ENCODE assay signal across 8 mouse cellular contexts in the genomic region with DNA sequence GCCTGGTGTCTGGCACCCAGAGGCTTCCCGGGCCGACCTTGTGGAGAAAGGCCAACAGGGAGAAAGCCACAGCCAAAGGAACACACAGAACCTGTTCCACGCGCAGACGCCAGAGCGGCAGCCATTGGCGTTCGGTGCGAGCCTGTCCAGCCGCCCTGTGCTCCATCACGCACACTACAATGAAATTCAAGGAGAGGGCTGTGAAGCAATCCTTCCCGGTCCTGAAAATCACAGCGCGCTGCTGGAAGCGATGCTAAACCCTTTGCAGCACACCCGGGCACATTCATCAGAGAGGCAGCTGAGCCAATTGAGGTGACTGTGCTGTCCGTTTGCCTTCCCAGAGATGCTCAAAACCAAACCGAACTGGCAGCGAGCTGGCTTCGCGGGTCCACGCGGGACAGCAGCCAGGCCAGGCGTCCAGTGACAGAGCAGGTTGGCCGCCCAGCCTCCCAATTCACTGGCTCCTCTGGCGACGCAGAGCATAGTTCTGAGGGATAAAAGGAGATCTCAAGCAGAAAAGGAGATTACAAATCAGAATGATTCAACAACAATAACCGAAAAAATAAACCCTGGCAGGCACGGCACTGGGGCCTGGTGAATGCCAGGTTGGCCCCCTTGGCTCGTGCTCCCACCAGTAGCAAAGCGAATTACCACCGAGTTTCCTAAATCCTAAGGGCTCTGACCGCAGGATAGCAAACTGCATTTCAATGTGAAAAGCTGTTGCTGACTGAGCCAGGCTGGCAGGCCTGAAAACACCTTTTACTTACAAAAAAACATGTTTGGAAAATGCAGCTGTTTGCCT.
A peak's percentile ranks its signal among the peaks of the same experiment; 100 is the strongest.
DNase-seq lines count a peak whose midpoint lies in the region; ATAC-seq lines count a peak whose summit lies in the region.

No protein-coding gene starts in this region.

- peak overlapping the region; percentile 33 for H3K4me3 ChIP-seq in embryonic facial prominence, embryonic 14.5 days (ENCODE audit: low read depth, low read length)
- peak overlapping the region; percentile 42 for H3K4me3 ChIP-seq in heart, embryonic 15.5 days
- H3K4me3 ChIP-seq in midbrain, embryonic 10.5 days, result peak overlapping the region; percentile 49
- H3K4me3 ChIP-seq in stomach, embryonic 16.5 days (replicated peaks; ENCODE audit: low read length), result peak overlapping the region; percentile 34

- H3K36me3 ChIP-seq in embryonic facial prominence, embryonic 14.5 days (ENCODE audit: control insufficient read depth, insufficient read depth, low read length), result no peaks in the 10 kb centered on the region
- no peaks in the 10 kb centered on the region for H3K36me3 ChIP-seq in heart, embryonic 15.5 days
- H3K36me3 ChIP-seq in midbrain, embryonic 10.5 days, result no peaks in the 10 kb centered on the region
- no peaks in the 10 kb centered on the region for H3K36me3 ChIP-seq in stomach, embryonic 16.5 days (ENCODE audit: control insufficient read depth, insufficient read depth, low read length)

- ATAC-seq in embryonic facial prominence, embryonic 14.5 days (ENCODE audit: low read depth), result peak; percentile 70
- ATAC-seq in heart, embryonic 15.5 days (replicated peaks; ENCODE audit: insufficient number of reproducible peaks, insufficient read depth, low FRiP score, low read depth), result no peak
- 0 out of 2 replicates have a peak, but pooled peaks have one; percentile 37 for ATAC-seq in stomach, embryonic 16.5 days (ENCODE audit: insufficient read depth, low FRiP score)

- H3K27ac ChIP-seq in embryonic facial prominence, embryonic 14.5 days (replicated peaks; ENCODE audit: low read depth, low read length), result no peak overlapping the region
- H3K27ac ChIP-seq in heart, embryonic 15.5 days, result no peak overlapping the region
- peak overlapping the region; percentile 42 for H3K27ac ChIP-seq in midbrain, embryonic 10.5 days (replicated peaks)
- H3K27ac ChIP-seq in stomach, embryonic 16.5 days (ENCODE audit: low read length), result no peak overlapping the region

- peak; percentile 17 for DNase-seq in ovary, postnatal 36 days (ENCODE audit: low spot score)
- no peak for DNase-seq in ovary, postnatal 14 days (ENCODE audit: low spot score)
- DNase-seq in embryonic facial prominence, embryonic 14.5 days (ENCODE audit: low spot score), result peak; percentile 53
- DNase-seq in layer of hippocampus, postnatal 14 days (ENCODE audit: low spot score in 2 of 2), result peak; percentile 32 to 64
- DNase-seq in midbrain, embryonic 10.5 days (ENCODE audit: low spot score), result peak; percentile 72
- DNase-seq in spleen, postnatal 36 days (ENCODE audit: low spot score in 2 of 2), result no peak

- 0 out of 2 replicates have a peak, but pooled peaks cover 4% of the 10 kb centered on the region for H3K9me3 ChIP-seq in embryonic facial prominence, embryonic 14.5 days (ENCODE audit: control insufficient read depth, low read length)
- no peaks in the 10 kb centered on the region for H3K9me3 ChIP-seq in heart, embryonic 15.5 days (replicated peaks)
- no peaks in the 10 kb centered on the region; the same call in 1 of the 2 replicates for H3K9me3 ChIP-seq in midbrain, embryonic 10.5 days (replicated peaks)
- H3K9me3 ChIP-seq in stomach, embryonic 16.5 days (replicated peaks; ENCODE audit: control insufficient read depth, low read length), result no peaks in the 10 kb centered on the region

- peak overlapping the region; percentile 60 for H3K4me2 ChIP-seq in embryonic facial prominence, embryonic 14.5 days (ENCODE audit: low read depth, low read length)
- H3K4me2 ChIP-seq in heart, embryonic 15.5 days, result peak overlapping the region; percentile 67
- peak overlapping the region; percentile 51 for H3K4me2 ChIP-seq in stomach, embryonic 16.5 days (ENCODE audit: low read depth, low read length)

- peak overlapping the region; percentile 38 for H3K9ac ChIP-seq in embryonic facial prominence, embryonic 14.5 days (ENCODE audit: low read depth, low read length)
- H3K9ac ChIP-seq in heart, embryonic 15.5 days, result peak overlapping the region; percentile 41
- H3K9ac ChIP-seq in stomach, embryonic 16.5 days (ENCODE audit: low read length), result no peak overlapping the region

- peaks cover 27% of the 10 kb centered on the region; the same call in 1 of the 2 replicates for H3K27me3 ChIP-seq in embryonic facial prominence, embryonic 14.5 days (replicated peaks; ENCODE audit: control insufficient read depth, insufficient read depth, low read length)
- peaks cover 14% of the 10 kb centered on the region for H3K27me3 ChIP-seq in heart, embryonic 15.5 days
- H3K27me3 ChIP-seq in midbrain, embryonic 10.5 days (ENCODE audit: low read depth, poor library complexity, severe bottlenecking), result peaks cover 100% of the 10 kb centered on the region
- peaks cover 16% of the 10 kb centered on the region; the same call in 1 of the 2 replicates for H3K27me3 ChIP-seq in stomach, embryonic 16.5 days (ENCODE audit: control insufficient read depth, insufficient read depth, low read length)

- peaks cover 8% of the 10 kb centered on the region for H3K4me1 ChIP-seq in embryonic facial prominence, embryonic 14.5 days (ENCODE audit: control insufficient read depth, insufficient read depth, low read length)
- H3K4me1 ChIP-seq in heart, embryonic 15.5 days (replicated peaks), result peaks cover 8% of the 10 kb centered on the region
- peaks cover 39% of the 10 kb centered on the region for H3K4me1 ChIP-seq in midbrain, embryonic 10.5 days
- peaks cover 7% of the 10 kb centered on the region; the same call in 1 of the 2 replicates for H3K4me1 ChIP-seq in stomach, embryonic 16.5 days (ENCODE audit: control insufficient read depth, insufficient read depth, low read length)

- 4% methylated on average over 33 of the region's 33 CpGs for WGBS in embryonic facial prominence, embryonic 14.5 days
- WGBS in heart, embryonic 15.5 days, result 4% methylated on average over 33 of the region's 33 CpGs
- WGBS in midbrain, embryonic 10.5 days, result under 1% methylated on average over 33 of the region's 33 CpGs
- 6% methylated on average over 33 of the region's 33 CpGs for WGBS in stomach, embryonic 16.5 days

Comparison
In these comparisons a context has a peak if more than half of its experiments do, and no peak if none do; other contexts are left out.
1. DNase-seq: peak in ovary, postnatal 36 days (single experiment), embryonic facial prominence, embryonic 14.5 days (single experiment), layer of hippocampus, postnatal 14 days (2 of 2) and midbrain, embryonic 10.5 days (single experiment); none in ovary, postnatal 14 days (single experiment) and spleen, postnatal 36 days (0 of 2).
2. Peak in every context shown above with its lines, with median percentiles within 50 percentile points of each other: H3K4me2 ChIP-seq and H3K4me3 ChIP-seq.